ENCODE assay signal across 8 mouse cellular contexts in the genomic region with DNA sequence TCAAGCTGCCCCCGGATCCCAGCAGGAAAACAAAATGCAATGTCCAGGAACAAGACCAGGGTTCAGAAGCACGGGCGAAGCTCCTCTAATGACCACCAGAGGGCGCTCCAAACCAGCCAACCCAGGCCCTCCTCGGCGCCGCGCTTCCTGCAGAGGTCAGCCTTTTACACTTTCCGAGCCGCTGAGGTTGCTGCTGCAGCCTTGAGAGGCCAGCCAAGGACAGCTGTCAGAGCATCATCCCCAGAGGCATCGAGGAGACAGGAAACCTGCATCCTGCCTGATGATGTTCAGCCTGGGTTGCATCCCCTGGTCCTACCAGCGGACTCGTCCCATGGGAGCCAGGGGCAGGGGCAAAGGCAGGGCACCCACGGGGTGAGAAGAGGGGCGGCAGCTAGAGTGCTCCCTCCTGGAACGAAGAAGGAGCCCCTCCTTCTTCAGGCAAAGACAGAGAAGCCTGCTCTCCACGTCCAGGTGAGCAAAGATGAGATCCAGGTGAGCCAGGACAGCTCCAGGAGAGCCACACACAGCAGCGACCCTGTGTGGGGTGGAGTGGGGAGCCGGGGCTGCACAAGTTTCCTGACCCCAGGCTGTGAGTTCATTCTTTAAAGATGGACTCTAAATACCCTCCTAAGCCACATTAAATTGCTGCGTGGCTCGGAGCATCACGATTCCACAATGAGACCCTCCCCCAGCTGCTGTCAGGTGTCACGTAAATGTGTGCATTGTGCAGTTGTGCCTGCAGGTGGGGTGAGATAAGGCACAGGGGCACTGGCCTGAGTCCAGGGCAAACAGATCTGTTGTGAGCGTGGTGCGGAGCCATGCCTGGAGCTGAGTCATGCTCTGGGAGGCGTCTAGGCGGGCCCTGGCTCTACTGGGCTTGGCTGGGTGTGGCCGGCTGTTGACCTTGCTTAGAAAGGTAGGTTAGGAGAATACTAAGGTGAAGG. TPM values are rescaled to one million over a fixed set of nuclear protein-coding genes. Genes with fewer than 3 reads are reported as not detected.
DNase-seq lines count a peak whose midpoint lies in the region; ATAC-seq and TF ChIP-seq lines count a peak whose summit lies in the region.

Gene Arhgap22, plus strand, starts transcription at position 204 of the 944 bp plus-strand sequence.

- H3K27ac ChIP-seq in hindbrain, embryonic 11.5 days (ENCODE audit: low read depth, low read length), result no peak within 1 kb of the TSS
- H3K27ac ChIP-seq in lung, embryonic 16.5 days (ENCODE audit: low read length), result no peak within 1 kb of the TSS
- H3K27ac ChIP-seq in thymus, adult 2 months (ENCODE audit: control insufficient read depth, insufficient read depth, low read length), result no peak within 1 kb of the TSS

- no peaks in the 10 kb centered on the region for H3K27me3 ChIP-seq in hindbrain, embryonic 11.5 days (ENCODE audit: control insufficient read depth, insufficient read depth, low read length)
- H3K27me3 ChIP-seq in lung, embryonic 16.5 days (ENCODE audit: control insufficient read depth, insufficient read depth, low read depth, low read length), result no peaks in the 10 kb centered on the region; the same call in 1 of the 2 replicates
- no peaks in the 10 kb centered on the region for H3K27me3 ChIP-seq in thymus, adult 2 months (ENCODE audit: control insufficient read depth, insufficient read depth, low read length)

- peak; percentile 79 for ATAC-seq in hindbrain, embryonic 11.5 days (ENCODE audit: low FRiP score)
- ATAC-seq in lung, embryonic 16.5 days (ENCODE audit: low read depth), result peak; percentile 88

- no peaks in the 10 kb centered on the region for H3K36me3 ChIP-seq in hindbrain, embryonic 11.5 days (ENCODE audit: control insufficient read depth, insufficient read depth, low read length)
- H3K36me3 ChIP-seq in lung, embryonic 16.5 days (ENCODE audit: control insufficient read depth, insufficient read depth, low read length), result no peaks in the 10 kb centered on the region
- H3K36me3 ChIP-seq in thymus, adult 2 months (ENCODE audit: control insufficient read depth, insufficient read depth, low read length), result no peaks in the 10 kb centered on the region

- TF ChIP-seq POLR2A in thymus, adult 2 months (IDR thresholded peaks at IDR 0.05; ENCODE audit: control insufficient read depth, extremely low read depth, insufficient read depth, low read length, poor library complexity), result no peak

- H3K9ac ChIP-seq in hindbrain, embryonic 11.5 days (ENCODE audit: low read depth, low read length), result 0 out of 2 replicates have a peak within 1 kb of the TSS, but pooled peaks have one; percentile 12
- no peak within 1 kb of the TSS for H3K9ac ChIP-seq in lung, embryonic 16.5 days (ENCODE audit: low read length)

- H3K4me3 ChIP-seq in hindbrain, embryonic 11.5 days (ENCODE audit: low read depth, low read length), result no peak within 1 kb of the TSS
- no peak within 1 kb of the TSS for H3K4me3 ChIP-seq in lung, embryonic 16.5 days (ENCODE audit: low read length)
- H3K4me3 ChIP-seq in thymus, adult 2 months (ENCODE audit: control insufficient read depth, insufficient read depth, low read length), result no peak within 1 kb of the TSS

- TF ChIP-seq CTCF in thymus, adult 2 months (IDR thresholded peaks at IDR 0.05; ENCODE audit: borderline replicate concordance, control insufficient read depth, extremely low read depth, insufficient read depth, low read length, poor library complexity), result peak; percentile 92

- no peaks in the 10 kb centered on the region for H3K4me1 ChIP-seq in hindbrain, embryonic 11.5 days (replicated peaks; ENCODE audit: control insufficient read depth, insufficient read depth, low read length)
- H3K4me1 ChIP-seq in lung, embryonic 16.5 days (replicated peaks; ENCODE audit: control insufficient read depth, insufficient read depth, low read length), result peaks cover 6% of the 10 kb centered on the region; the same call in 1 of the 2 replicates
- no peaks in the 10 kb centered on the region for H3K4me1 ChIP-seq in thymus, adult 2 months (replicated peaks; ENCODE audit: control insufficient read depth, insufficient read depth, low read length)

- peak; percentile 47 for DNase-seq in MEL-GATA-1-ER (ENCODE audit: extremely low read depth, low read depth)
- peak; percentile 75 for DNase-seq in cerebellum, adult 9-10 months
- DNase-seq in frontal cortex, adult 2 months (ENCODE audit: extremely low spot score in 1 of 2, low spot score in 1 of 2), result peak; percentile 61 to 95
- DNase-seq in hindbrain, embryonic 11.5 days (ENCODE audit: low spot score), result peak; percentile 91
- peak; percentile 78 for DNase-seq in layer of hippocampus, adult 9-11 months
- peak; percentile 57 for DNase-seq in ovary, adult 18-20 months (ENCODE audit: low spot score)
- peak; percentile 67 for DNase-seq in thymus, adult 2 months

- peak within 1 kb of the TSS; percentile 24; the same call in 1 of the 2 replicates for H3K4me2 ChIP-seq in hindbrain, embryonic 11.5 days (replicated peaks; ENCODE audit: low read depth, low read length)
- peak within 1 kb of the TSS; percentile 40 for H3K4me2 ChIP-seq in lung, embryonic 16.5 days (ENCODE audit: low read depth, low read length)

- 23% methylated on average over 28 of the region's 28 CpGs for WGBS in hindbrain, embryonic 11.5 days
- 12% methylated on average over 28 of the region's 28 CpGs for WGBS in lung, embryonic 16.5 days
- 7% methylated on average over 28 of the region's 28 CpGs for WGBS in thymus, adult 2 months

- no peaks in the 10 kb centered on the region for H3K9me3 ChIP-seq in hindbrain, embryonic 11.5 days (ENCODE audit: control insufficient read depth, low read length)
- H3K9me3 ChIP-seq in lung, embryonic 16.5 days (ENCODE audit: control insufficient read depth, low read length), result no peaks in the 10 kb centered on the region

RNA-seq across cellular contexts. Expression of gene Arhgap22, which starts in this region (rescaled TPM):
- 20.0 and 23.3 TPM in 2 replicates for polyA plus RNA-seq in frontal cortex, adult 2 months (2012; rRNA removed)
- polyA plus RNA-seq in hindbrain, embryonic 11.5 days (2014; fragmentation: Nextera tagmentation; extraction: Ambion mirVana), result 0.94 and 1.7 TPM in 2 replicates
- 8.1 and 11.0 TPM in 2 replicates for polyA plus RNA-seq in lung, embryonic 16.5 days (2015; fragmentation: Nextera tagmentation; extraction: Ambion mirVana)
- 12.8 and 16.2 TPM in 2 replicates for polyA plus RNA-seq in thymus, adult 2 months (2012; rRNA removed)
